Mouse (Mus musculus) liver, postnatal 0 days (tissue): Measurements from ENCODE around the gene Atl1. TPM values are rescaled to one million over a fixed set of nuclear protein-coding genes. Genes with fewer than 3 reads are reported as not detected.

Source experiments
- ATAC-seq: fragments of 200-750 bp; cut with Nextera tagmentation; 2 replicates; pipeline ENCODE4 v1.8.0; 2017; ENCODE audit warnings: mild to moderate bottlenecking, moderate library complexity
- DNase-seq: peaks from one replicate; pipeline ENCODE4 v3.0.0-alpha.2; 2016
- H3K27ac ChIP-seq: fragments of 300-500 bp; sonication (generic); 2 replicates; pipeline ENCODE4 v1.5.1; 2014; ENCODE audit warnings: antibody characterized with exemption, moderate library complexity, mild to moderate bottlenecking, low read depth
- H3K27me3 ChIP-seq: fragments of 300-500 bp; sonication (generic); 2 replicates; pipeline ENCODE4 v1.6.1; 2014; ENCODE audit warnings: low read length, control low read depth, mixed read lengths; ENCODE audit not compliant: insufficient read depth
- H3K36me3 ChIP-seq: fragments of 300-500 bp; sonication (generic); replicated peaks from 2 replicates; pipeline ENCODE4 v1.6.1; 2014; ENCODE audit warnings: mild to moderate bottlenecking, control low read depth, low read length, moderate library complexity, mixed read lengths; ENCODE audit not compliant: insufficient read depth
- H3K4me1 ChIP-seq: fragments of 300-500 bp; sonication (generic); 2 replicates; pipeline ENCODE4 v1.6.1; 2014; ENCODE audit warnings: antibody characterized with exemption, mild to moderate bottlenecking, control low read depth; ENCODE audit not compliant: insufficient read depth
- H3K4me2 ChIP-seq: fragments of 300-500 bp; sonication (generic); 2 replicates; pipeline ENCODE4 v1.6.1; 2014; ENCODE audit warnings: low read depth, mild to moderate bottlenecking, low read length, moderate library complexity, mixed read lengths
- H3K4me3 ChIP-seq: fragments of 300-500 bp; sonication (generic); 2 replicates; pipeline ENCODE4 v1.5.1; 2014; ENCODE audit warnings: low read depth, low read length
- H3K9ac ChIP-seq: fragments of 300-500 bp; sonication (generic); replicated peaks from 2 replicates; pipeline ENCODE4 v1.6.1; 2014; ENCODE audit warnings: mild to moderate bottlenecking, moderate library complexity
- H3K9me3 ChIP-seq: fragments of 300-500 bp; sonication (generic); 2 replicates; pipeline ENCODE4 v1.6.1; 2016; ENCODE audit warnings: mild to moderate bottlenecking, control low read depth, low read length, mixed read lengths
- CTCF ChIP-seq: sonication (generic); IDR thresholded peaks from 2 replicates; pipeline ENCODE4 v1.5.1; 2016; ENCODE audit warnings: antibody characterized with exemption, low read depth
- EP300 ChIP-seq: IDR thresholded peaks from 2 replicates; pipeline ENCODE4 v1.6.1; 2016; ENCODE audit warnings: antibody characterized with exemption, low read depth, mild to moderate bottlenecking
- WGBS: fragments of 180-500 bp; shearing (Covaris S2); extraction: QIAGEN DNeasy Blood & Tissue Kit; methylation state at CpG from one replicate; pipeline ENCODE4 v1.1.7; 2014; ENCODE audit not compliant: insufficient replicate concordance; 5-methylcytosine and 5-hydroxymethylcytosine counted together
- polyA plus RNA-seq: library from polyadenylated mRNA; unstranded; fragments of >200 nt; fragmentation: Nextera tagmentation; extraction: Ambion mirVana; gene quantifications from 2 replicates; pipeline ENCODE4 v1.2.1, GENCODE M21; 2015

Atl1 gene
- polyA plus RNA-seq, 1 experiment from 2014 or later: 1.0 TPM

- H3K27me3 ChIP-seq: no peaks in the 10 kb centered on the region
- H3K4me1 ChIP-seq: peaks cover under 1% of the 10 kb centered on the region; the same call in 1 of the 2 replicates
- DNase-seq (no peak), ATAC-seq (no peak)
- H3K4me3 ChIP-seq: no peak overlapping the region
- H3K36me3 ChIP-seq: peaks cover 46% of the 10 kb centered on the region
- TF ChIP-seq EP300 (no peak), CTCF (no peak)
- H3K9me3 ChIP-seq: no peaks in the 10 kb centered on the region
- no peak overlapping the region for H3K4me2 ChIP-seq
- H3K27ac ChIP-seq: no peak overlapping the region
- WGBS: 91% methylated on average over 9 of the region's 9 CpGs
- no peak overlapping the region for H3K9ac ChIP-seq
Measured at GRCm38 (mm10) chr12:69852288-69852687, 40.1 kb upstream of the Atl1 start.

GRCm38 (mm10) chr12:69853387-69853786 is 39.0 kb upstream of the Atl1 start:
- Histone ChIP-seq H3K9me3 (no peaks in the 10 kb centered on the region), H3K27me3 (no peaks in the 10 kb centered on the region), H3K36me3 (peaks cover 41% of the 10 kb centered on the region), H3K4me1 (peaks cover 10% of the 10 kb centered on the region), H3K4me2 (no peak overlapping the region), H3K4me3 (no peak overlapping the region), H3K9ac (no peak overlapping the region), H3K27ac (no peak overlapping the region)
- DNase-seq (no peak), ATAC-seq (no peak)
- TF ChIP-seq EP300: no peak
- no peak for TF ChIP-seq CTCF
- WGBS: 60% methylated on average over 11 of the region's 11 CpGs

GRCm38 (mm10) chr12:69853942-69854341 is 38.5 kb upstream of the Atl1 start:
- WGBS: 85% methylated on average over 2 of the region's 2 CpGs
- H3K27ac ChIP-seq: no peak overlapping the region

GRCm38 (mm10) chr12:69855641-69856300 is 36.6 kb upstream of the Atl1 start:
- ATAC-seq (no peak), DNase-seq (no peak)
- Histone ChIP-seq H3K9me3 (no peaks in the 10 kb centered on the region), H3K4me2 (no peak overlapping the region), H3K4me1 (peaks cover 17% of the 10 kb centered on the region), H3K27ac (no peak overlapping the region), H3K27me3 (no peaks in the 10 kb centered on the region), H3K9ac (no peak overlapping the region), H3K4me3 (no peak overlapping the region), H3K36me3 (peaks cover 30% of the 10 kb centered on the region)
- TF ChIP-seq CTCF: no peak
- no peak for TF ChIP-seq EP300
- 96% methylated on average over 12 of the region's 12 CpGs for WGBS

More at GRCm38 (mm10) chr12:69853942-69854341, 38.5 kb upstream of the Atl1 start:
- TF ChIP-seq EP300: no peak
- TF ChIP-seq CTCF: no peak
- H3K9me3 ChIP-seq: no peaks in the 10 kb centered on the region
- DNase-seq: no peak
- no peak overlapping the region for H3K4me3 ChIP-seq
- H3K4me2 ChIP-seq: no peak overlapping the region
- H3K27me3 ChIP-seq: no peaks in the 10 kb centered on the region
- no peak for ATAC-seq
- peaks cover 16% of the 10 kb centered on the region for H3K4me1 ChIP-seq
- H3K36me3 ChIP-seq: peaks cover 36% of the 10 kb centered on the region
- no peak overlapping the region for H3K9ac ChIP-seq

- H3K27ac ChIP-seq: no peak overlapping the region
- no peaks in the 10 kb centered on the region for H3K9me3 ChIP-seq
- H3K4me2 ChIP-seq: no peak overlapping the region
- no peak for TF ChIP-seq CTCF
- TF ChIP-seq EP300: no peak
- ATAC-seq (no peak), DNase-seq (no peak)
- peaks cover 30% of the 10 kb centered on the region for H3K36me3 ChIP-seq
- H3K4me3 ChIP-seq: no peak overlapping the region
- H3K4me1 ChIP-seq: peaks cover 20% of the 10 kb centered on the region
- 93% methylated on average over 10 of the region's 10 CpGs for WGBS
- H3K9ac ChIP-seq: no peak overlapping the region
- no peaks in the 10 kb centered on the region for H3K27me3 ChIP-seq
Measured at GRCm38 (mm10) chr12:69856398-69856797, 36.0 kb upstream of the Atl1 start.

- H3K4me3 ChIP-seq: no peak overlapping the region
- TF ChIP-seq EP300: peak; percentile 78
- TF ChIP-seq CTCF: no peak
- H3K4me1 ChIP-seq: peaks cover 20% of the 10 kb centered on the region
- H3K36me3 ChIP-seq: peaks cover 24% of the 10 kb centered on the region
- no peaks in the 10 kb centered on the region for H3K9me3 ChIP-seq
- 81% methylated on average over 2 of the region's 2 CpGs for WGBS
- ATAC-seq: peak; percentile 69
- H3K27ac ChIP-seq: 0 out of 2 replicates have a peak overlapping the region, but pooled peaks have one; percentile 52
- DNase-seq: no peak
- no peaks in the 10 kb centered on the region for H3K27me3 ChIP-seq
- peak overlapping the region; percentile 30; the same call in 1 of the 2 replicates for H3K4me2 ChIP-seq
- no peak overlapping the region for H3K9ac ChIP-seq
Measured at GRCm38 (mm10) chr12:69857597-69857996, 34.8 kb upstream of the Atl1 start.
